Comparison of ENCODE assay signal across 21 mouse cellular contexts in the genomic region with DNA sequence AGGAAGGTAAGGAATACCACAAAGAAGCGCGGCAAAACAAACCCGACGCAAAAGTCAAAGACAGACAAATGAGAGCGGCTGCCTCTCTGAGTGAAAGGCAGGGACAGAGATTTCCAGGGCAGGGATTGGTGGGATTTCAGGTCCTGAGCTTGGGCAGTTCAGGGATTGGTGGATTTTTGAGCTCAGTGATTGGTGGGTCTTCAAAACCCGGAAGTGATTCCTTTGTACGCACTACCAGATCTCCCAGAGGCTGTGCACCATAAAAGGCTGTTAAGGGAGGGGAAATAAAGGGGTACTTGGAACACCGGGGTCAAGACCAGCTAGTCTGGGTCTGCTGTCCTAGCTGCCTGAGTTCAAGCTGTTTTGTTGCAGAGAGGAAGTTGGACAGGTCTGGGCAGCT. TPM values are rescaled to one million over a fixed set of nuclear protein-coding genes. Genes with fewer than 3 reads are reported as not detected.
"Had no signal": no experiment of that assay in that cellular context is flagged by ENCODE, and none has a peak within 500 bp of the region (broad histone marks: within the 10 kb centered on the region; RNA-seq: fewer than 3 reads in every experiment).

No protein-coding gene starts in this region.

- H3K4me3 ChIP-seq: limb, embryonic 15.5 days; liver, embryonic 13.5 days; lung, embryonic 15.5 days; midbrain, embryonic 13.5 days had no signal

- H3K27me3 ChIP-seq: limb, embryonic 15.5 days; liver, embryonic 13.5 days; lung, embryonic 15.5 days; midbrain, embryonic 13.5 days had no signal

- DNase-seq: kidney, adult 9 months; kidney, postnatal 10 days; liver, embryonic 13.5 days; liver, postnatal 0 days; lung, postnatal 14 days; right cerebral cortex, postnatal 25 days; thymus, postnatal 36 days had no signal

- H3K36me3 ChIP-seq: limb, embryonic 15.5 days; liver, embryonic 13.5 days; lung, embryonic 15.5 days; midbrain, embryonic 13.5 days had no signal

- ATAC-seq: liver, postnatal 0 days; midbrain, embryonic 13.5 days had no signal

- H3K27ac ChIP-seq: limb, embryonic 15.5 days; liver, embryonic 13.5 days; lung, embryonic 15.5 days; midbrain, embryonic 13.5 days had no signal

- H3K9me3 ChIP-seq: limb, embryonic 15.5 days; liver, embryonic 13.5 days; lung, embryonic 15.5 days; midbrain, embryonic 13.5 days had no signal

- H3K9ac ChIP-seq: limb, embryonic 15.5 days; liver, embryonic 13.5 days; liver, postnatal 0 days; lung, embryonic 15.5 days; midbrain, embryonic 13.5 days had no signal

RNA-seq across cellular contexts. Expression of a gene that starts 41.3 kb away (rescaled TPM):
- total RNA-seq: layer of hippocampus, adult 8-10 months; layer of hippocampus, postnatal 14 days; left cerebral cortex, adult 18-20 months; left cerebral cortex, postnatal 14 days; midbrain, postnatal 0 days had no signal
- polyA plus RNA-seq: large intestine, adult 2 months; limb, embryonic 11.5 days; limb, embryonic 15.5 days; liver, embryonic 13.5 days; liver, postnatal 0 days; lung, embryonic 15.5 days; midbrain, embryonic 13.5 days; midbrain, postnatal 0 days; neural tube, embryonic 14.5 days; small intestine, adult 2 months; stomach, postnatal 0 days had no signal

RNA-seq across cellular contexts. Expression of a gene that starts 41.4 kb away (rescaled TPM):
- total RNA-seq: layer of hippocampus, adult 8-10 months; layer of hippocampus, postnatal 14 days; left cerebral cortex, adult 18-20 months; midbrain, postnatal 0 days had no signal
- polyA plus RNA-seq: limb, embryonic 15.5 days; liver, embryonic 13.5 days; liver, postnatal 0 days; midbrain, embryonic 13.5 days; neural tube, embryonic 14.5 days; thymus, postnatal 0 days had no signal
